Mouse (Mus musculus) subcutaneous adipose tissue, adult 2 months (tissue): Measurements from ENCODE around the gene Timp1. TPM values are rescaled to one million over a fixed set of nuclear protein-coding genes. Genes with fewer than 3 reads are reported as not detected.

ENCODE experiments used
- polyA plus RNA-seq: library from polyadenylated mRNA; depleted of rRNA; stranded (reverse); fragments of >200 nt; gene quantifications from 2 replicates; pipeline ENCODE4 v1.2.3, GENCODE M21; 2012; ENCODE audit warnings: low replicate concordance; rRNA removed

Gene Timp1
- 11.9 and 29.4 TPM in 2 replicates for polyA plus RNA-seq

GRCm38 (mm10) chrX:20869962-20870513 lies at the start of gene Timp1:
Timp1 (plus strand) TSS chrX:20870166.

GRCm38 (mm10) chrX:20920844-20921364 lies 50.9 kb downstream of the Timp1 start, which contains the start of gene Syn1:
Syn1 (minus strand) TSS chrX:20921004.

Other genes starting within 250 kb of the Timp1 start
- 271 and 335 TPM in 2 replicates for gene Uba1, start 211.8 kb upstream of the Timp1 start, polyA plus RNA-seq
- gene Cdk16, start 182.2 kb upstream of the Timp1 start, polyA plus RNA-seq: 237 and 267 TPM in 2 replicates
- 5.8 and 28.5 TPM in 2 replicates for gene Usp11, start 166.3 kb upstream of the Timp1 start, polyA plus RNA-seq
- gene Araf, start 72.4 kb upstream of the Timp1 start, polyA plus RNA-seq: 154 and 191 TPM in 2 replicates
- 0.42 and 0.64 TPM in 2 replicates for gene Syn1, start 50.8 kb downstream of the Timp1 start, polyA plus RNA-seq
- gene Cfp, start 61.4 kb downstream of the Timp1 start, polyA plus RNA-seq: 39.5 and 44.0 TPM in 2 replicates
- gene Elk1, start 80.4 kb downstream of the Timp1 start, polyA plus RNA-seq: 21.0 and 24.7 TPM in 2 replicates
- gene Uxt, start 91.9 kb downstream of the Timp1 start, polyA plus RNA-seq: 20.8 and 24.5 TPM in 2 replicates
- gene Zfp182, start 192.2 kb downstream of the Timp1 start, polyA plus RNA-seq: 1.5 and 1.6 TPM in 2 replicates
- gene Spaca5, start 198.2 kb downstream of the Timp1 start, polyA plus RNA-seq: not detected in 2 replicates
- 0.24 and 0.35 TPM in 2 replicates for gene Zfp300, start 219.4 kb downstream of the Timp1 start, polyA plus RNA-seq
- gene Ssxa1, start 245.7 kb downstream of the Timp1 start, polyA plus RNA-seq: not detected in 2 replicates